Mouse (Mus musculus) hindbrain, embryonic 10.5 days (tissue): ENCODE measurements around the gene Adgrg3. TPM values are rescaled to one million over a fixed set of nuclear protein-coding genes. Genes with fewer than 3 reads are reported as not detected.

Experiments
- DNase-seq: peaks from one replicate; pipeline ENCODE4 v3.0.0-alpha.2; 2017; ENCODE audit warnings: low spot score
- H3K27ac ChIP-seq: fragments of 300-500 bp; sonication (generic); 2 replicates; pipeline ENCODE4 v1.5.1; 2016; ENCODE audit warnings: mild to moderate bottlenecking, moderate library complexity
- H3K27me3 ChIP-seq: fragments of 300-500 bp; sonication (generic); 2 replicates; pipeline ENCODE4 v1.6.1; 2016; ENCODE audit warnings: mild to moderate bottlenecking; ENCODE audit not compliant: poor library complexity, insufficient read depth, severe bottlenecking
- H3K36me3 ChIP-seq: fragments of 300-500 bp; sonication (generic); 2 replicates; pipeline ENCODE4 v1.6.1; 2016; ENCODE audit warnings: mild to moderate bottlenecking, moderate library complexity
- H3K4me1 ChIP-seq: fragments of 300-500 bp; sonication (generic); replicated peaks from 2 replicates; pipeline ENCODE4 v1.6.1; 2016; ENCODE audit warnings: mild to moderate bottlenecking
- H3K4me3 ChIP-seq: fragments of 300-500 bp; sonication (generic); 2 replicates; pipeline ENCODE4 v1.5.1; 2016; ENCODE audit warnings: mild to moderate bottlenecking, moderate library complexity
- H3K9me3 ChIP-seq: fragments of 300-500 bp; sonication (generic); 2 replicates; pipeline ENCODE4 v1.6.1; 2016; ENCODE audit warnings: mild to moderate bottlenecking, moderate library complexity
- WGBS: fragments of 180-500 bp; shearing (Covaris S2); methylation state at CpG from one replicate; pipeline ENCODE4 v1.1.7; 2016; 5-methylcytosine and 5-hydroxymethylcytosine counted together
- polyA plus RNA-seq: library from polyadenylated mRNA; unstranded; fragments of >200 nt; fragmentation: Nextera tagmentation; extraction: Ambion mirVana; gene quantifications from 2 replicates; pipeline ENCODE4 v1.2.1, GENCODE M21; 2016

Adgrg3 gene
- polyA plus RNA-seq, 1 experiment from 2014 or later, result 3.2 TPM

DNA sequence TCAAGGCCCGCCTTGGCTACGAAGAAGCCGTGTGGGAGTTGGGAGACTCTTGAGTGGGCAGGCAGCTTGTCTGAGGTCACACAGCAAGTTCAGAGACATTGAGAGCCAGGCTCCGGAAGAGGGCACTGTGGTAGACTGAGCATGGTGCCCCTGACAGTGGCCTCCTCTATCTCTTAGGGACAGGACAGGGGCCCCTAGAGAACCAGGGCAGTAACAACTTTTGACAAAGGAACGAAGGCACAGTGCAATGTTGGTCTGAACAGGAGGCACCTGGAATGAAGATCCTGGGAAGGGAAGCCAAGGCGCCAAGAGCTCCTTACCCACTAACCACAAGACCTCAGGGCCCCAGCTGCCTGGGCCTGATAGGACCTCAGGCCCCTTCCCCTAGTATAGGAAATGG, 32.5 kb upstream of the Adgrg3 start:
- Histone ChIP-seq H3K4me3 (peak overlapping the region; percentile 22; the same call in 1 of the 2 replicates), H3K36me3 (no peaks in the 10 kb centered on the region), H3K9me3 (no peaks in the 10 kb centered on the region), H3K27ac (peak overlapping the region; percentile 79), H3K4me1 (peaks cover 77% of the 10 kb centered on the region), H3K27me3 (peaks cover 9% of the 10 kb centered on the region)
- 91% methylated on average over 6 of the region's 6 CpGs for WGBS
- DNase-seq, result no peak

DNA sequence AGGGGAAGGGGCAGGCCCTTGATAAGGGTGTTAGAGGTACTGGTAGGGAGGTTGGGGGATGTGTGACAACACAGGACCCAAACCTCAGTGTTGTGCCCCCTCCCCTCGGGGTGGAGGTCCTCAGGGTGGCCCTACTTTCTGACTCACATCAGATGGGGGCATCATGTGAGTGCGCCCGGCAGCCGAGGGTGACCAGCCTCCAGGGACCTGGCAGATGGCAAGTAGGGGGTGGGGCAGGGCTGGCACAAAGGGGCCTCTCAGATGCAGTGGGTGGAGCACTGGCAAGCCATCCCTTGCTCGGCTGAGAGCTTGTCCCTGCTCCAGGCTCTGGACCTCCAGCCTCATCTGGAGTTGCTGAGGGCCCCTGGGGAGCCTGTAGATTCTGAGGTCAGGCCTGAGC, 30.8 kb upstream of the Adgrg3 start:
- peaks cover 78% of the 10 kb centered on the region for H3K4me1 ChIP-seq
- no peaks in the 10 kb centered on the region for H3K36me3 ChIP-seq
- H3K4me3 ChIP-seq, result no peak overlapping the region; the same call in 1 of the 2 replicates
- H3K27ac ChIP-seq, result peak overlapping the region; percentile 76
- peaks cover 8% of the 10 kb centered on the region for H3K27me3 ChIP-seq
- H3K9me3 ChIP-seq, result no peaks in the 10 kb centered on the region
- DNase-seq, result no peak
- 50% methylated on average over 5 of the region's 5 CpGs for WGBS

DNA sequence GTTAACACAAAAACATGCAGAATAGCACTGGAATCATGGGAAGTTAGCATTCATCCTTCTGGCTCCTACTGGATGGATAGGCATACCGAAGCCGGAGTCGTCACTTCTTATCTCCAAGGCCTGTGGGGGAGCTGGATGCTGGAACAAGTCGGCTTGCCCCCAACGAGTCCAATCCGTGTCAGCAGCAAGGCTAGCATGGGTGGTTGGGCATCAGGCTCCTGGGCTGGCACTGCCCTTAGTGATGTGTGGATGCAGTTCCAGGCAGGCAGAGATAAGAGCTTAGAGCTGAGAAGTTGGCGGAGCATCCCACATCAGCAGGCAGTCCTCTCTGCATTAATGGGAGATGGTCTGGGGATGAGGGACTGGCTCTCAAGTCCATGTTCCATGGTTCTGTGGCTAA, 29.9 kb upstream of the Adgrg3 start:
- H3K9me3 ChIP-seq, result no peaks in the 10 kb centered on the region
- no peak for DNase-seq
- H3K27me3 ChIP-seq, result peaks cover 8% of the 10 kb centered on the region
- 0 out of 2 replicates have a peak overlapping the region, but pooled peaks have one; percentile 43 for H3K27ac ChIP-seq
- 87% methylated on average over 7 of the region's 7 CpGs for WGBS
- H3K4me3 ChIP-seq, result no peak overlapping the region
- H3K4me1 ChIP-seq, result peaks cover 78% of the 10 kb centered on the region
- no peaks in the 10 kb centered on the region for H3K36me3 ChIP-seq

DNA sequence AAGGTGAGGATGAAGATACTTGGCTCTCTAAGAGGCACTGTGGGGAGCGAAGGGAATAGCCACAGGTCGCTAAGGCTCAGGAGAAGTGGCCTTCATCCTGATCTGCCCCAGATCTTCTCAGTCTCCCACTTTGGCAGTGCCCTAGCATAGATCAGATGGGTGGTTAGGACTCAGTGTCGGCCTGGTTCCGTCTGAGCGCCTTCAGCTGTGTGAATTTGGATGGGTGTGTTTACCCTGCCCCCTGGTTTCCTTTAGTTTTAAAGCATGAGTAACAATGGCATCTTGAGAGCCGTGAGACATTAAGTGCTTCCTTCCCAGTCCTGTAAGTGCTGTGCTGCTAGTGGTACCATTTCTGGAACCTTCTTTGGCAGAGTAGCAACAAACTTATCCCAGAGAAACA, 28.9 kb upstream of the Adgrg3 start:
- no peaks in the 10 kb centered on the region for H3K9me3 ChIP-seq
- H3K4me1 ChIP-seq, result peaks cover 78% of the 10 kb centered on the region

DNA sequence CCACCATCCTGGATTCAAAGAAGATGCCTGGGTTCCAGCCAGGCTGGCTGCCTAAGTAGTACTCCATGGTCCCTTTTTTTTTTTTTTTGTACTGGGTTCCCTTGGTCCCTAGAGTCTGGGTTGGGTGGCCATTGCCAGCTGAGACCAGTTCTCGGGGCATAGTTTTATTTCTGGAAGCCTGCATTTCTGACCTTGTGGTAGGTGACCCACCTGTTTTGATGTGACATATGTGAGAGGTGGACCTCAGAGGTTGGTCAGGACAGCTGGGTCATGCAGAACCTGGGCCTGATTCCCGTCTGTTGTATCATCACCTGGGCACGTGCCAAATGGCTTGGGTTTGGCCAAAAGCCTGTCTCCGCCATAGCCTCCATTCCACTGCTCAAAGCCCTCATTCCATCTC, 27.8 kb upstream of the Adgrg3 start:
- 92% methylated on average over 4 of the region's 4 CpGs for WGBS
- Histone ChIP-seq H3K36me3 (no peaks in the 10 kb centered on the region), H3K27me3 (peaks cover 8% of the 10 kb centered on the region), H3K4me3 (no peak overlapping the region), H3K27ac (no peak overlapping the region), H3K4me1 (peaks cover 78% of the 10 kb centered on the region), H3K9me3 (no peaks in the 10 kb centered on the region)
- DNase-seq, result no peak

More for the DNA sequence above, 28.9 kb upstream of the Adgrg3 start:
- no peak overlapping the region for H3K27ac ChIP-seq
- peaks cover 8% of the 10 kb centered on the region for H3K27me3 ChIP-seq
- H3K36me3 ChIP-seq, result no peaks in the 10 kb centered on the region
- no peak overlapping the region for H3K4me3 ChIP-seq
- no peak for DNase-seq
- 80% methylated on average over 6 of the region's 6 CpGs for WGBS

DNA sequence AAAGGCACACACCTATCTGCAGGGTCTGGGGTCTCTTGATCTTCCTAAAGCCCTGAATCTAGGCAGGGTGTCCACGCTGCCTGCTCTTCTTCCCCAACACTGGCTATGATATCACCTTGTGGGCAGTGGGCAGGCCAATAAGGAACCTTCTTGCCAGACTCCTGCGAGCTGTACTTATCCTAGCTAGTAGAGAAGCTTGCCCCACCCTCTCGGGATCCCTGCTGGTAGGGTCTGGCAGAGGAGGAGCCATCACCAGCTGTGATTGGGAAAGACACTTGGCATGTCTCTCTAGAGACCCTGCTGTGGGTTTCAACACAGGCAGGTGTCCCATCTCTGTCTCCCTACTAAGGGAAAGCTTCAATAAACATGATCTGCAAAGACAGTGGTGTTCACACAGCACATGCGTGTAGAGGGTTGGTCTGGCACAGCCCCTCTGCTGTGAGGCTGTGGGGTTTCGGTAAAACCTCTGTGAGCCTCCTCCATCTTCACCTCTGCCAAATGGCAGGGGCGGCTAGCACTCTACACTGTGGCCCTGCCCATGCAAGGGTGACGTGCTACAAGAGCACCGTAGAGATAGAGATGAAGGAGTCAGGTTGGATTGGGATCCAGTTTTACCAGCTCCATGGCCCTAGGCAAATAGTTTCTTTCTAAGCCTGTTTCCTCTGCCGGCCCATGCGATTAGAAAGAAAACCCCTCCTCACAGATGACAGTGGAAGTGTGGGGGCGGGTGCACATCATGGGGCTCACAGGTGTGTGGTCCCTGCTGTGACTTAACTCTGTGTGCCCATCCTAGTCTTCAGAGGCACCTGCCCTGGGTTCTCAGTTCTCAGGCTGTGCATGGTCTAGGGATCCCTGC, 26.7 kb upstream of the Adgrg3 start:
- Histone ChIP-seq H3K27me3 (peaks cover 5% of the 10 kb centered on the region), H3K4me3 (no peak overlapping the region), H3K4me1 (peaks cover 78% of the 10 kb centered on the region), H3K9me3 (no peaks in the 10 kb centered on the region), H3K27ac (peak overlapping the region; percentile 98), H3K36me3 (no peaks in the 10 kb centered on the region)
- 68% methylated on average over 11 of the region's 11 CpGs for WGBS
- DNase-seq, result no peak

DNA sequence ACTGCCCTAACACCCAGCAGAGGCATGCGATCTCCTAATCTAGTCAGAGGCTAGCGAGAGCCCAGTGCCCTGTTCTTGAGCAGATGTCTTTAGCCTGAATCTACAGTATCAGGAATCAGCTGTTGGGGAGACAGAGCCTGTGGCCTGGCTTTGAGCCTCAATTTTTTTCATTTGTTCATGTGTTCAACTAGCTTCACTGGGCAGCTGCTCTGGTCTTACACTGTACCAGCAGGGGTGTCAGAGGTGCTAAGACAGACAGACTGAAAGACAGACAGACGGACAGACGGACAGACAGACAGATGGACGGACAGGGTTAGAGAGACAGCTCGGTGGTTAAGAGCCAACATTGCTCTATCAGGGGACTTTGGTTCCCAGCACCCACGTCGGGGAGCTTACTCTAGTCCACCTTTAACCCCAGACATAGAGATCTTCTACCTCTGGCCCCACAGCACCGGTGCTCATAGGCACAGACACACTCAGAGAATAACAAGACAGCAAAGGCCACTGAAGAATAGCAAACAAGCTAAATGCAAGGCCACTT, 26.0 kb upstream of the Adgrg3 start:
- Histone ChIP-seq H3K4me1 (peaks cover 78% of the 10 kb centered on the region), H3K36me3 (no peaks in the 10 kb centered on the region), H3K27ac (peak overlapping the region; percentile 98), H3K9me3 (no peaks in the 10 kb centered on the region), H3K27me3 (peaks cover 3% of the 10 kb centered on the region; the same call in 1 of the 2 replicates), H3K4me3 (no peak overlapping the region)
- 84% methylated on average over 9 of the region's 9 CpGs for WGBS
- DNase-seq, result no peak

DNA sequence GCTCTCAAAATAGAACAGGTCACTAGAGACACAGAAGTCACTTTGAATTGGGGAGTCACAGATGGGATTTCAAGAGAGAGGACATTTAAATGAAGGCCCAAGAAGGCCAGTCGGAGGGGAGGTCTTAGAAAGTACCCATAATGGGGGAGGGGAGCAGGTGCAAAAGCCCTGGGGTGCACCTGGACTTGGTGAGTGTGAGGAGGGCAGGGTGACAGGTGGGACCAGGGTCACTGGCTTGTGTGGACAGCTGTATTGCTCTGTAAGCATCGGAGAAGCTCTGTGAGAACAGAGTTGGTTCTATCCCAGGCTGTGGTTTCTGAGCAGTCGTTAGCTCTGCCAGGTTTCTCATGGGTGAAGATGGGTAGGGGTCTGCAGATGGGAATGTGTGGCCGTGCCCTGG, 25.5 kb upstream of the Adgrg3 start:
- WGBS, result 86% methylated on average over 4 of the region's 4 CpGs
- peaks cover 78% of the 10 kb centered on the region for H3K4me1 ChIP-seq
- H3K4me3 ChIP-seq, result no peak overlapping the region

DNA sequence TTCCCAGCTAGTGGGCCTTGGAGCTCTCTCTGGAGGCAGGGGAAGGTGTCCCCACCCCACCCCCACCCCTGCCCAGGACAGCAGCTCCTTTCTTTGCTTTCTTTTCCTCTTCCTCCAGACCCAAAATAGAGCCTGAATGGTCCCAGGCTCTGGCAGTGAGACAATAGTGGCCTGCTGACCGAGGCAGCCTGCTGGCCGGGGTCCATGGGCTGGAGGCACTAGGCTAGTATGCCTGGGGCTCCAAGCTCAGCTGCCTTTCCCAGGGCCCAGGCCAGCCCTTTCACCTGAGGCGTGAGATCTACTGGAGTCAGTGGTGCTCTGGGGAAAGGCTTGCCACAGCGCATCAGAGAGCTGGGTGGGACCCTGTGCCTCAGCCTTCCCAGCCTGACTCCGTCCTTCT, 25.0 kb upstream of the Adgrg3 start:
- Histone ChIP-seq H3K4me1 (peaks cover 78% of the 10 kb centered on the region), H3K36me3 (peaks cover 4% of the 10 kb centered on the region; the same call in 1 of the 2 replicates), H3K27ac (peak overlapping the region; percentile 98), H3K9me3 (no peaks in the 10 kb centered on the region), H3K4me3 (peak overlapping the region; percentile 3), H3K27me3 (no peaks in the 10 kb centered on the region; the same call in 1 of the 2 replicates)
- peak; percentile 37 for DNase-seq
- 37% methylated on average over 5 of the region's 5 CpGs for WGBS

More for the DNA sequence above, 25.5 kb upstream of the Adgrg3 start:
- Histone ChIP-seq H3K36me3 (no peaks in the 10 kb centered on the region), H3K9me3 (no peaks in the 10 kb centered on the region), H3K27me3 (no peaks in the 10 kb centered on the region; the same call in 1 of the 2 replicates), H3K27ac (peak overlapping the region; percentile 98)
- DNase-seq, result no peak

DNA sequence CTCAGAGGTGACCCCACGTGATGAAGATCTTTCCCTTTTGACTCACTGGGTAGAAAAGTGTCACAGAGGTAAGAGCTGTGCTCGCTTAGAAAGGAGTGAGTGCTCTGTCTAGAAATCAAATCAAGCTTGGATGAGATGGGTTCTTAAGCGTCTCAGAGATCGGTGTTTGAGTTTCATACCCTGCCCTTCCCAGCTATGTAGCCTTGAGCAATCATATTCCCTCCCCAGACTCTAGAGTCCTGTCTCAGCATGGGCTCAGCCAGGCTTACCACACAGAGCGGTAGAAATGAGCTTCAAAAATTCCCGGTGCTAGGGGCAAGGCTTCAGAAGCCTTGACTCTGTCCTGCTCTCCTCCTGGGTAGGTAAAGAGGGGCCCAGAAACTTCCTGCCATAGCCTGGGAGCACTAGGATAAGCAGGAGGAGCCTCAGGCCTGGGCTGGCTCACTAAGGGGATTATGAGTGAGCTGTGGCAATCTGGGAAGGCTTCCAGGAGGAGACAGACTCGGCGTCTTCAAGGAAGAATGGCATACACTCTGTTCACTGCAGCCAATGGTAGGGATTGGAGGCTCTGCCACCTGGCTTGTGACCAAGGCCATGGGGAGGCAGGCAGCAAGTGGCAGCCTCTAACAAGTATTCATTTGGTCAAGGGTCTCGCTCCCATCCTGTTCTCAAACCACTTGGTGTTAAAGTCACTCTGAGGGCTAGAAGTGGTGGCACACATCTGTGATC, 24.3 kb upstream of the Adgrg3 start:
- 65% methylated on average over 9 of the region's 9 CpGs for WGBS
- H3K4me1 ChIP-seq, result peaks cover 82% of the 10 kb centered on the region

DNA sequence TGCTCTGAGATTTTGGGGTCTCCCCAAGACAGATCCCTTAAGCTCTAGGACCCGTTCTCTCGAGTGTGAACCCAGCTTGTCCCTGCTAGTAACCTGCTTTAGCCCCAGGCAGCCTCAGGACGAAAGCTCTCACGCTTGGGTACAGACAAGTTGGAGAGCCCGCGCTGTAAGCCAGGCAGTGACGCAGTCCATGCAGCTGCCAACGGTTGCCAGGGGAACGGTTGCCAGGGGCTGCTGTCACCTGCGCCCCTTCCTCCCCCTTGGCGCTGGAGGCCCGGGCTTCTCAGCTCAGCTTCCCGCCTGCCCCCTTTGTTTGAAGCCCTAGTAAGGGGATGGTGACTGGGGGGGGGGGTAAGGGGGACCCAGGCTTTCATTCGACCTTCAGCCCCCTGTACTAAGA, 23.5 kb upstream of the Adgrg3 start:
- H3K36me3 ChIP-seq, result peaks cover 14% of the 10 kb centered on the region; the same call in 1 of the 2 replicates
- peak; percentile 95 for DNase-seq
- H3K27ac ChIP-seq, result peak overlapping the region; percentile 98
- H3K9me3 ChIP-seq, result no peaks in the 10 kb centered on the region
- 4% methylated on average over 14 of the region's 14 CpGs for WGBS
- H3K4me3 ChIP-seq, result peak overlapping the region; percentile 61
- H3K4me1 ChIP-seq, result peaks cover 88% of the 10 kb centered on the region
- H3K27me3 ChIP-seq, result no peaks in the 10 kb centered on the region

More for the DNA sequence above, 24.3 kb upstream of the Adgrg3 start:
- no peak for DNase-seq
- peak overlapping the region; percentile 98 for H3K27ac ChIP-seq
- H3K36me3 ChIP-seq, result peaks cover 10% of the 10 kb centered on the region; the same call in 1 of the 2 replicates
- no peaks in the 10 kb centered on the region for H3K9me3 ChIP-seq
- H3K27me3 ChIP-seq, result no peaks in the 10 kb centered on the region; the same call in 1 of the 2 replicates
- peak overlapping the region; percentile 61 for H3K4me3 ChIP-seq

DNA sequence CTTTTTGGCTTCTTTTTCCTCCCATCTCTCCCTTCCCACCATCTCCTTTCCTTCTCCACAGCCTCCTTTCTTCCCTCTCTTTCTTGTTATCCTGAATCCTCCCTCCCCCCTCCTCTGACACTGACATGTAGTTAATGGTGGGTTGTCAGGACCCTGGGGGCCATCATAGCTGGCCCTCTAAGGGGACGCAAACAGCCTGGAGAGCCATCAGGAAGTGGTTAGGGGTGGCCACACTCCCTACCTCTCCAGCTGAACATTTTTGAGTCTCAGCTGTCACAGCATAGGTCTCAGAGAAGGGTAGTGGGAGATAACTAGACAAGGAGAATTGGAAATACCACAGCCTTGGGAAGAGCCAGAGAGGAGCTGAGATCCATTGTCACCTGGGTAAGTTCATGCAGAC, 23.0 kb upstream of the Adgrg3 start:
- H3K36me3 ChIP-seq, result peaks cover 14% of the 10 kb centered on the region; the same call in 1 of the 2 replicates
- WGBS, result 15% methylated on average over 1 of the region's 1 CpGs
- peak overlapping the region; percentile 98 for H3K27ac ChIP-seq
- no peak for DNase-seq
- H3K4me1 ChIP-seq, result peaks cover 93% of the 10 kb centered on the region
- H3K9me3 ChIP-seq, result no peaks in the 10 kb centered on the region
- peak overlapping the region; percentile 61 for H3K4me3 ChIP-seq
- H3K27me3 ChIP-seq, result no peaks in the 10 kb centered on the region
